In genomic region chr14:64580862-64581261, GRCm38 (mm10) we compare ENCODE assay signal across 19 mouse cellular contexts.
DNase-seq lines count a peak whose midpoint lies in the region; ATAC-seq and TF ChIP-seq lines count a peak whose summit lies in the region.
"Had no signal": no experiment of that assay in that cellular context is flagged by ENCODE, and none has a peak within 500 bp of the region (broad histone marks: within the 10 kb centered on the region; RNA-seq: fewer than 3 reads in every experiment).

No protein-coding gene starts in this region.

- peaks cover 40% of the 10 kb centered on the region for H3K27me3 ChIP-seq in forebrain, embryonic 12.5 days
- peaks cover 72% of the 10 kb centered on the region for H3K27me3 ChIP-seq in forebrain, embryonic 10.5 days (ENCODE audit: poor library complexity, severe bottlenecking)
- no peaks in the 10 kb centered on the region for H3K27me3 ChIP-seq in ES-Bruce4 (ENCODE audit: control insufficient read depth, insufficient read depth, low read length, poor library complexity, severe bottlenecking)
- H3K27me3 ChIP-seq in hindbrain, embryonic 10.5 days (ENCODE audit: insufficient read depth, poor library complexity, severe bottlenecking): peaks cover 63% of the 10 kb centered on the region
- no peaks in the 10 kb centered on the region for H3K27me3 ChIP-seq in midbrain, embryonic 15.5 days (replicated peaks)
- H3K27me3 ChIP-seq in heart, embryonic 10.5 days (ENCODE audit: insufficient read depth, poor library complexity, severe bottlenecking): peaks cover 71% of the 10 kb centered on the region

- H3K9ac ChIP-seq in forebrain, embryonic 12.5 days: no peak overlapping the region
- no peak overlapping the region for H3K9ac ChIP-seq in ES-Bruce4 (ENCODE audit: low read depth, poor library complexity, severe bottlenecking)
- peak overlapping the region; percentile 15 for H3K9ac ChIP-seq in midbrain, embryonic 15.5 days
- H3K9ac ChIP-seq: limb, embryonic 13.5 days; liver, embryonic 15.5 days had no signal

- TF ChIP-seq POLR2A in ES-Bruce4 (IDR thresholded peaks at IDR 0.05; ENCODE audit: insufficient read depth, low read length): no peak

- WGBS in forebrain, embryonic 12.5 days: 30% methylated on average over 6 of the region's 6 CpGs
- 48% methylated on average over 6 of the region's 6 CpGs for WGBS in forebrain, embryonic 10.5 days
- 28% methylated on average over 6 of the region's 6 CpGs for WGBS in hindbrain, embryonic 10.5 days
- 24% methylated on average over 6 of the region's 6 CpGs for WGBS in midbrain, embryonic 15.5 days
- 45% methylated on average over 6 of the region's 6 CpGs for WGBS in heart, embryonic 10.5 days

- peak overlapping the region; percentile 50; the same call in 1 of the 2 replicates for H3K27ac ChIP-seq in forebrain, embryonic 12.5 days
- H3K27ac ChIP-seq in forebrain, embryonic 10.5 days: no peak overlapping the region
- peak overlapping the region; percentile 61 for H3K27ac ChIP-seq in ES-Bruce4 (ENCODE audit: insufficient read depth, low read length)
- H3K27ac ChIP-seq in hindbrain, embryonic 10.5 days: 0 out of 2 replicates have a peak overlapping the region, but pooled peaks have one; percentile 40
- H3K27ac ChIP-seq in midbrain, embryonic 15.5 days: peak overlapping the region; percentile 100
- H3K27ac ChIP-seq in heart, embryonic 10.5 days: no peak overlapping the region
- H3K27ac ChIP-seq: limb, embryonic 13.5 days; liver, embryonic 15.5 days had no signal

- TF ChIP-seq EP300 in ES-Bruce4 (IDR thresholded peaks at IDR 0.05; ENCODE audit: insufficient read depth, low read depth, low read length): no peak

- no peak overlapping the region for H3K4me3 ChIP-seq in forebrain, embryonic 12.5 days (replicated peaks)
- no peak overlapping the region for H3K4me3 ChIP-seq in forebrain, embryonic 10.5 days
- no peak overlapping the region for H3K4me3 ChIP-seq in ES-Bruce4 (ENCODE audit: low read depth, low read length)
- H3K4me3 ChIP-seq in hindbrain, embryonic 10.5 days: no peak overlapping the region
- no peak overlapping the region for H3K4me3 ChIP-seq in midbrain, embryonic 15.5 days
- no peak overlapping the region for H3K4me3 ChIP-seq in heart, embryonic 10.5 days
- H3K4me3 ChIP-seq: limb, embryonic 13.5 days; liver, embryonic 15.5 days had no signal

- H3K4me2 ChIP-seq in forebrain, embryonic 12.5 days: no peak overlapping the region
- H3K4me2 ChIP-seq in midbrain, embryonic 15.5 days: peak overlapping the region; percentile 16
- H3K4me2 ChIP-seq: heart, embryonic 11.5 days; limb, embryonic 13.5 days; liver, embryonic 15.5 days had no signal

- no peak for ATAC-seq in forebrain, embryonic 12.5 days (ENCODE audit: low FRiP score)
- no peak for ATAC-seq in midbrain, embryonic 15.5 days (replicated peaks)
- no peak for ATAC-seq in inflammation-experienced regulatory T-cells, adult 6 months
- ATAC-seq: Patski had no signal

- H3K4me1 ChIP-seq in forebrain, embryonic 12.5 days: peaks cover 40% of the 10 kb centered on the region
- peaks cover 26% of the 10 kb centered on the region for H3K4me1 ChIP-seq in forebrain, embryonic 10.5 days
- peaks cover 6% of the 10 kb centered on the region for H3K4me1 ChIP-seq in ES-Bruce4 (ENCODE audit: control insufficient read depth, insufficient read depth, low read length)
- peaks cover 33% of the 10 kb centered on the region for H3K4me1 ChIP-seq in hindbrain, embryonic 10.5 days (replicated peaks)
- peaks cover 62% of the 10 kb centered on the region for H3K4me1 ChIP-seq in midbrain, embryonic 15.5 days
- H3K4me1 ChIP-seq in heart, embryonic 10.5 days: peaks cover 3% of the 10 kb centered on the region; the same call in 1 of the 2 replicates
- H3K4me1 ChIP-seq: limb, embryonic 13.5 days; liver, embryonic 15.5 days had no signal

- DNase-seq in forebrain, embryonic 10.5 days (ENCODE audit: extremely low spot score, low spot score): no peak
- DNase-seq in hindbrain, embryonic 10.5 days (ENCODE audit: low spot score): no peak
- no peak for DNase-seq in cerebellum, adult 18-20 months
- DNase-seq in heart, embryonic 10.5 days (ENCODE audit: low spot score): no peak
- DNase-seq: cerebellum, adult 11 months; gastrocnemius, postnatal 25 days; heart, postnatal 36 days; kidney, adult 11 months; kidney, postnatal 36 days; lung, postnatal 10 days; right cerebral cortex, postnatal 14 days had no signal

- no peaks in the 10 kb centered on the region for H3K36me3 ChIP-seq in forebrain, embryonic 12.5 days (replicated peaks)
- H3K36me3 ChIP-seq in forebrain, embryonic 10.5 days (replicated peaks): no peaks in the 10 kb centered on the region
- no peaks in the 10 kb centered on the region for H3K36me3 ChIP-seq in ES-Bruce4 (ENCODE audit: control insufficient read depth, insufficient read depth, low read length, poor library complexity, severe bottlenecking)
- no peaks in the 10 kb centered on the region for H3K36me3 ChIP-seq in hindbrain, embryonic 10.5 days
- no peaks in the 10 kb centered on the region for H3K36me3 ChIP-seq in midbrain, embryonic 15.5 days (replicated peaks)
- no peaks in the 10 kb centered on the region for H3K36me3 ChIP-seq in heart, embryonic 10.5 days
- H3K36me3 ChIP-seq: limb, embryonic 13.5 days; liver, embryonic 15.5 days had no signal

- no peak for TF ChIP-seq CTCF in ES-Bruce4 (IDR thresholded peaks at IDR 0.05; ENCODE audit: low read depth, low read length)

- H3K9me3 ChIP-seq in forebrain, embryonic 12.5 days: no peaks in the 10 kb centered on the region
- no peaks in the 10 kb centered on the region for H3K9me3 ChIP-seq in forebrain, embryonic 10.5 days
- no peaks in the 10 kb centered on the region for H3K9me3 ChIP-seq in ES-Bruce4 (replicated peaks; ENCODE audit: control insufficient read depth, insufficient read depth, low read length, poor library complexity, severe bottlenecking)
- no peaks in the 10 kb centered on the region for H3K9me3 ChIP-seq in hindbrain, embryonic 10.5 days
- H3K9me3 ChIP-seq in midbrain, embryonic 15.5 days: no peaks in the 10 kb centered on the region
- no peaks in the 10 kb centered on the region for H3K9me3 ChIP-seq in heart, embryonic 10.5 days
- H3K9me3 ChIP-seq: limb, embryonic 13.5 days; liver, embryonic 15.5 days had no signal

Comparison
In these comparisons a context has a peak if more than half of its experiments do, and no peak if none do; other contexts are left out.
1. H3K27ac ChIP-seq: peak in forebrain, embryonic 12.5 days (single experiment), ES-Bruce4 (single experiment), hindbrain, embryonic 10.5 days (single experiment) and midbrain, embryonic 15.5 days (single experiment); none in forebrain, embryonic 10.5 days (single experiment) and heart, embryonic 10.5 days (single experiment).